Mouse (Mus musculus): ENCODE measurements around the gene Tspan15. TPM values are rescaled to one million over a fixed set of nuclear protein-coding genes. Genes with fewer than 3 reads are reported as not detected.

Gene Tspan15
- total RNA-seq, 1 experiment, result 10.1 TPM

DNA sequence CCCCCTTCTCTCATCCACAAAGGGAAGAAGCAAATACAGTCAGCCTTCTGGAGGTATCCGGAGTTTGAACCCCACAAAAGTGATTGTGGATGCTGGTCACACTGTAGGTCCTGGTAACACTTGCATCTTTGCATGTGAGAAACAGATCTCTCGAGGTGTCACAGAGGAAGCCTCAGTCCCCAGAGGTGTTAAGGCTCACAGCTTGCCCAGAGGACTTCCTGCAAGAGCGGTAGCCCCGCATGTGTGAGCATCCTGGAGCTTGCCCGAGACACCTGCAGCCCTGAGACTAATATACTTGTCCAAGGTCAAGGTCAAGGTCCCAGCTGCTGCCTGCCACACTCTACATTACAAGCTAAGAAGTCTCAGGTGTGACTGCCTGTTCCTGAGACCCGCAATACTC, 36.1 kb downstream of the Tspan15 start:
- DNase-seq (ENCODE audit: low read depth, low spot score), result no peak
- Histone ChIP-seq H3K4me3 (ENCODE audit: insufficient read depth in 1 of 2, low read depth in 1 of 2, low read length in 2 of 2, poor library complexity in 1 of 2, severe bottlenecking in 1 of 2) (no peak overlapping the region), H3K36me3 (ENCODE audit: control insufficient read depth, insufficient read depth, low read length, poor library complexity, severe bottlenecking) (no peaks in the 10 kb centered on the region), H3K27ac (ENCODE audit: insufficient read depth, low read depth, low read length, poor library complexity, severe bottlenecking) (no peak overlapping the region), H3K9ac (ENCODE audit: insufficient read depth, low read depth, low read length, poor library complexity, severe bottlenecking) (no peak overlapping the region), H3K4me1 (ENCODE audit: control insufficient read depth in 2 of 2, insufficient read depth in 2 of 2, low read length in 2 of 2, poor library complexity in 1 of 2) (peaks cover 0 to 4% of the 10 kb centered on the region in 2 experiments; a peak in 1 of 4 replicates), H3K9me3 (ENCODE audit: control insufficient read depth, insufficient read depth, low read depth, low read length) (no peaks in the 10 kb centered on the region)
- TF ChIP-seq MAFK (IDR thresholded peaks at IDR 0.05; ENCODE audit: insufficient read depth, low read depth, low read length), result no peak
- TF ChIP-seq CHD2 (IDR thresholded peaks at IDR 0.05; ENCODE audit: low read depth, low read length), result no peak
- TF ChIP-seq ZNF384 (IDR thresholded peaks at IDR 0.05; ENCODE audit: low read depth, low read length), result no peak
- TF ChIP-seq ZC3H11A (IDR thresholded peaks at IDR 0.05; ENCODE audit: borderline replicate concordance, low read depth, low read length), result no peak
- no peak for TF ChIP-seq HCFC1 (IDR thresholded peaks at IDR 0.05; ENCODE audit: borderline replicate concordance, insufficient read depth, low read length)
- in situ Hi-C loops (cut with MboI; ENCODE audit: low sequenced_read_pairs in 2 of 2, unreplicated experiment in 2 of 2), result no loop called here

DNA sequence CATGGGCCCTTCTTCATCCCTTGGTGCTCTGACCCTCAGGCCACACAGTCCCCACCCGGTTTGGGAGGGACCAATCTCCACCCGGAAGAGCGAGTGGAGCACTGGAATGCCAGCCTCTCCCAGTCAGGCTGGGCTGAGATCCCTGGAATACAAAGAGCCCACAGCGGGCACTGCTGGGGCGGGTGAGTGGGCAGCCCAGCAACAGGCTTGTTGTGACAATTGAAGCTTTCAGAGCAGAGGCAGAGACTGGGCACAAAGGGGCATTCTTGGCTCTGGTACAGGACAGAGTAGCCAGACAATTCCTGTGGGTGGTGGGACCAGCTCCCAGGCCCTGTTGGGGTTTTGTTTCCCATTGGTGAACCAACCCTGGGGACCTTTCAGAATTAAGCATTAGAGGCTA, 36.6 kb downstream of the Tspan15 start:
- H3K9ac ChIP-seq (ENCODE audit: insufficient read depth, low read depth, low read length, poor library complexity, severe bottlenecking), result no peak overlapping the region
- H3K9me3 ChIP-seq (ENCODE audit: control insufficient read depth, insufficient read depth, low read depth, low read length), result no peaks in the 10 kb centered on the region
- no peak for DNase-seq (ENCODE audit: low read depth, low spot score)
- no peaks in the 10 kb centered on the region for H3K36me3 ChIP-seq (ENCODE audit: control insufficient read depth, insufficient read depth, low read length, poor library complexity, severe bottlenecking)
- peaks cover 0 to 4% of the 10 kb centered on the region in 2 experiments; a peak in 1 of 4 replicates for H3K4me1 ChIP-seq (ENCODE audit: control insufficient read depth in 2 of 2, insufficient read depth in 2 of 2, low read length in 2 of 2, poor library complexity in 1 of 2)
- H3K27ac ChIP-seq (ENCODE audit: insufficient read depth, low read depth, low read length, poor library complexity, severe bottlenecking), result no peak overlapping the region
- TF ChIP-seq ZC3H11A (IDR thresholded peaks at IDR 0.05; ENCODE audit: borderline replicate concordance, low read depth, low read length) (no peak), HCFC1 (IDR thresholded peaks at IDR 0.05; ENCODE audit: borderline replicate concordance, insufficient read depth, low read length) (no peak), CHD2 (IDR thresholded peaks at IDR 0.05; ENCODE audit: low read depth, low read length) (no peak), MAFK (IDR thresholded peaks at IDR 0.05; ENCODE audit: insufficient read depth, low read depth, low read length) (no peak), ZNF384 (IDR thresholded peaks at IDR 0.05; ENCODE audit: low read depth, low read length) (no peak)
- H3K4me3 ChIP-seq (ENCODE audit: insufficient read depth in 1 of 2, low read depth in 1 of 2, low read length in 2 of 2, poor library complexity in 1 of 2, severe bottlenecking in 1 of 2), result no peak overlapping the region
- in situ Hi-C loops (cut with MboI; ENCODE audit: low sequenced_read_pairs in 2 of 2, unreplicated experiment in 2 of 2), result no loop called here

DNA sequence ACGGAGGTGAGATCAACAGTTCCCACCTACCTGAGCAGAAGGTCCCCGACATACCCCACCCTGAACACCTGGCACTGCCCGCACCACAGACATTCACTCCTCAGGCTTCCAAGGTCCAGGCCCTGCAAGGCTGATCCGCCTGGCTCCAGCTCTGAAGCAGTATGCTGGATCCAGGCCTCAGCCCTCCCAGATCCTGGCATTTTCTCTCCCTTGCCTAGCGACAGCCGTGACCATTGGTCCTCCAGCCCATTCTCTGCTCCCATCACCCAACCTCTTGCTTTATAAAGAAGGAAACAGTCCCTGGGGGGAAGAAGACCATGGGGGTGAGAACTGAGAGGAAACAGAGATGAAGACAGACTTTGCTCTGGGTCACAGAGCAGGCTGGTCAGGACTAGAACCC, 37.0 kb downstream of the Tspan15 start:
- Histone ChIP-seq H3K27ac (ENCODE audit: insufficient read depth, low read depth, low read length, poor library complexity, severe bottlenecking) (no peak overlapping the region), H3K9ac (ENCODE audit: insufficient read depth, low read depth, low read length, poor library complexity, severe bottlenecking) (no peak overlapping the region), H3K9me3 (ENCODE audit: control insufficient read depth, insufficient read depth, low read depth, low read length) (no peaks in the 10 kb centered on the region), H3K4me3 (ENCODE audit: insufficient read depth in 1 of 2, low read depth in 1 of 2, low read length in 2 of 2, poor library complexity in 1 of 2, severe bottlenecking in 1 of 2) (no peak overlapping the region), H3K36me3 (ENCODE audit: control insufficient read depth, insufficient read depth, low read length, poor library complexity, severe bottlenecking) (no peaks in the 10 kb centered on the region), H3K4me1 (ENCODE audit: control insufficient read depth in 2 of 2, insufficient read depth in 2 of 2, low read length in 2 of 2, poor library complexity in 1 of 2) (peaks cover 0 to 4% of the 10 kb centered on the region in 2 experiments; a peak in 1 of 4 replicates)
- DNase-seq (ENCODE audit: low read depth, low spot score), result no peak
- in situ Hi-C loops (cut with MboI; ENCODE audit: low sequenced_read_pairs in 2 of 2, unreplicated experiment in 2 of 2), result no loop called here
- TF ChIP-seq MAFK (IDR thresholded peaks at IDR 0.05; ENCODE audit: insufficient read depth, low read depth, low read length), result no peak
- no peak for TF ChIP-seq CHD2 (IDR thresholded peaks at IDR 0.05; ENCODE audit: low read depth, low read length)
- TF ChIP-seq ZNF384 (IDR thresholded peaks at IDR 0.05; ENCODE audit: low read depth, low read length), result no peak
- TF ChIP-seq ZC3H11A (IDR thresholded peaks at IDR 0.05; ENCODE audit: borderline replicate concordance, low read depth, low read length), result no peak
- no peak for TF ChIP-seq HCFC1 (IDR thresholded peaks at IDR 0.05; ENCODE audit: borderline replicate concordance, insufficient read depth, low read length)

DNA sequence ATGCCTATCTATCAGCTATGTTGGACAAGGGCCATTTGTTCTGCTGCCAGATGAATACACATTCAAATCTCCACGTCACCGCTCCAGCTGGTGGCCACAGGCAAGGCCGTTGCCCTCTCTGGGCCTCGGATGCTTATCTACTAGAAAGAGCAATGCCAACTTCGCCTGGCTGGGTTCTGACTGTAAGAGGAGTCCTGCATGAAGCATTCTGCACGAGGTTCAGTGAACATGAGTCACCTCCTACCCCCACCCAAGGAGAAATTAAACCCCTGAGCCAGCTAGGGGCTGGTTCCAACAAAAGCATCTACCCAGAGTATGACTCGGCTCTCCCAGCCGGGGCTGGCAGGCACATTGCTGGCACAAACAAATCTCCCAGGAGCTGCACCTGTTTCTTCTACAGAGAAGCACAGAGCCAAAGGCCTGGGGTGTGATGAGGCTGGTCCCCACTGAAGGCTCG, 38.3 kb downstream of the Tspan15 start:
- Histone ChIP-seq H3K9me3 (ENCODE audit: control insufficient read depth, insufficient read depth, low read depth, low read length) (no peaks in the 10 kb centered on the region), H3K4me3 (ENCODE audit: insufficient read depth in 1 of 2, low read depth in 1 of 2, low read length in 2 of 2, poor library complexity in 1 of 2, severe bottlenecking in 1 of 2) (no peak overlapping the region), H3K27ac (ENCODE audit: insufficient read depth, low read depth, low read length, poor library complexity, severe bottlenecking) (no peak overlapping the region), H3K4me1 (ENCODE audit: control insufficient read depth in 2 of 2, insufficient read depth in 2 of 2, low read length in 2 of 2, poor library complexity in 1 of 2) (peaks cover 0 to 4% of the 10 kb centered on the region in 2 experiments; a peak in 1 of 4 replicates), H3K36me3 (ENCODE audit: control insufficient read depth, insufficient read depth, low read length, poor library complexity, severe bottlenecking) (no peaks in the 10 kb centered on the region), H3K9ac (ENCODE audit: insufficient read depth, low read depth, low read length, poor library complexity, severe bottlenecking) (no peak overlapping the region)
- DNase-seq (ENCODE audit: low read depth, low spot score), result no peak
- TF ChIP-seq MAFK (IDR thresholded peaks at IDR 0.05; ENCODE audit: insufficient read depth, low read depth, low read length), result no peak
- TF ChIP-seq ZNF384 (IDR thresholded peaks at IDR 0.05; ENCODE audit: low read depth, low read length), result no peak
- no peak for TF ChIP-seq ZC3H11A (IDR thresholded peaks at IDR 0.05; ENCODE audit: borderline replicate concordance, low read depth, low read length)
- no peak for TF ChIP-seq CHD2 (IDR thresholded peaks at IDR 0.05; ENCODE audit: low read depth, low read length)
- no peak for TF ChIP-seq HCFC1 (IDR thresholded peaks at IDR 0.05; ENCODE audit: borderline replicate concordance, insufficient read depth, low read length)
- in situ Hi-C loops (cut with MboI; ENCODE audit: low sequenced_read_pairs in 2 of 2, unreplicated experiment in 2 of 2), result no loop called here

Measured in ES-E14 (cell line).